Mouse (Mus musculus) G1E (cell line): ENCODE measurements around the gene Fbxo47. TPM values are rescaled to one million over a fixed set of nuclear protein-coding genes. Genes with fewer than 3 reads are reported as not detected.

ENCODE experiments used
- ATAC-seq: 2 replicates; pipeline ENCODE4 v1.8.0; 2016; ENCODE audit warnings: mild to moderate bottlenecking; ENCODE audit not compliant: insufficient number of reproducible peaks, poor library complexity, low FRiP score, severe bottlenecking; ENCODE audit errors: extremely low read depth
- DNase-seq: peaks from one replicate; pipeline ENCODE4 v3.0.0; 2012; ENCODE audit warnings: low spot score
- H3K27me3 ChIP-seq: 2 replicates; pipeline ENCODE4 v1.6.1; 2012; ENCODE audit warnings: mild to moderate bottlenecking, low read length, inconsistent platforms; ENCODE audit not compliant: insufficient read depth
- H3K36me3 ChIP-seq: replicated peaks from 2 replicates; pipeline ENCODE3; 2012; ENCODE audit warnings: mild to moderate bottlenecking, inconsistent platforms
- H3K4me1 ChIP-seq: 2 replicates; pipeline ENCODE4 v1.6.1; 2012; ENCODE audit warnings: low read depth, low read length, inconsistent platforms, mixed read lengths; ENCODE audit not compliant: insufficient read depth
- H3K4me3 ChIP-seq: 2 replicates; pipeline ENCODE4 v1.5.1; 2012; ENCODE audit warnings: low read depth, mild to moderate bottlenecking, inconsistent platforms, low read length, moderate library complexity, mixed read lengths
- H3K9me3 ChIP-seq: replicated peaks from 2 replicates; pipeline ENCODE4 v1.6.1; 2012; ENCODE audit warnings: inconsistent platforms
- CTCF ChIP-seq: IDR thresholded peaks from 2 replicates; pipeline ENCODE4 v1.5.1; 2012; ENCODE audit warnings: low read depth, low read length, inconsistent platforms, mixed read lengths
- GATA1 ChIP-seq: IDR thresholded peaks from 2 replicates; pipeline ENCODE4 v1.6.1; 2012; ENCODE audit warnings: borderline replicate concordance, low read length, inconsistent platforms, mixed read lengths
- GATA2 ChIP-seq: IDR thresholded peaks from 2 replicates; pipeline ENCODE4 v1.6.1; 2012; ENCODE audit warnings: low read depth, low read length, inconsistent platforms, borderline replicate concordance
- POLR2AphosphoS5 ChIP-seq: IDR thresholded peaks from 2 replicates; pipeline ENCODE4 v1.6.1; 2012; ENCODE audit warnings: low read depth, low read length, inconsistent platforms; ENCODE audit not compliant: insufficient replicate concordance
- TAL1 ChIP-seq: conservative IDR thresholded peaks from 2 replicates; pipeline ENCODE4 v1.6.1; 2012; ENCODE audit warnings: low read depth, low read length, inconsistent platforms, mixed read lengths
- polyA plus RNA-seq: library from polyadenylated mRNA; stranded (reverse); fragments of >175 nt; gene quantifications from 2 replicates; pipeline ENCODE4 v1.2.3, GENCODE M21; 2012
- total RNA-seq, 2 experiments: library from RNA; stranded (forward) in 1 of 2; stranded (reverse) in 1 of 2; fragments of 200-1000 nt in 1 of 2; fragments of >200 nt in 1 of 2; fragmentation: Nextera tagmentation in 1 of 2; gene quantifications; 2 replicates each; pipeline ENCODE4 v1.2.3; 2014 to 2017

The Fbxo47 gene
- total and polyA plus RNA-seq, 3 experiments, result 0.55 to 1.9 TPM; not detected in 1

DNA sequence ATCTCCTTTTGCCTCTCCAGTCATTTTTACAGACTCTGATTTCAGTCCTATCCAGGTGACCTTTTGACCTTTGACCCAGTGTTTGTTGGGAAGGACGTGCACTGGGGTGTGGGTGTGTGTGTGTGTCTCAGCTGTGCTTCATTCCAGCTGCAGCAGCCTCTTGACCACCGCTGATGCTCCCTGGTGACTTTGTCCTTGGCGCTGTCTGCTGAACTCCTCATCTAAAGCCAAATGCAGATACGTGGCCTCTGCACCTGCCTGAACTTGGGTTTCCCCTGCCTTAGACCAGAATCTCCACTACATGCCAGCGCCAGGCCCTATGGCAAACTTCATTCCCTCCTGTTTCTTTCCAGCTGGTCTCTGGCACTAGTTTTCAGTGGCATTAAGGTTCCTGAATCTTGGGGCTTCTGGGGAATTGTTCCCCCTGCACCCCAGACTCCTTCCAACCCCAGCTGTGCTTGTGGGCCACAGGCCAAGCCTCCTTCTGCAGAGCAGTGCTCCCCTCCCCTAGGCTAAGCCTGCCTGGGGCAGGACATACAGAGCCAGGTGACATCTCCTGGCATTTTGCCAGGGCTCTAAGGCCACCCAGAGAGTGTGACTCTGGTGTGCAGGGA is 75.2 kb downstream of the Fbxo47 start:
- DNase-seq (no peak), ATAC-seq (no peak)
- H3K4me3 ChIP-seq, result no peak overlapping the region
- TF ChIP-seq CTCF (no peak), GATA2 (no peak), TAL1 (no peak), GATA1 (no peak), POLR2AphosphoS5 (no peak)
- H3K4me1 ChIP-seq, result peaks cover 55% of the 10 kb centered on the region
- no peaks in the 10 kb centered on the region for H3K27me3 ChIP-seq
- no peaks in the 10 kb centered on the region for H3K9me3 ChIP-seq
- peaks cover 85% of the 10 kb centered on the region for H3K36me3 ChIP-seq

GRCm38 (mm10) chr11:97808093-97808492 is 75.9 kb downstream of the Fbxo47 start:
- no peaks in the 10 kb centered on the region for H3K27me3 ChIP-seq
- no peaks in the 10 kb centered on the region for H3K9me3 ChIP-seq
- no peak overlapping the region for H3K4me3 ChIP-seq
- TF ChIP-seq GATA1 (no peak), GATA2 (no peak), TAL1 (no peak), POLR2AphosphoS5 (no peak), CTCF (no peak)
- H3K36me3 ChIP-seq, result peaks cover 81% of the 10 kb centered on the region
- ATAC-seq (no peak), DNase-seq (no peak)
- peaks cover 54% of the 10 kb centered on the region for H3K4me1 ChIP-seq

DNA sequence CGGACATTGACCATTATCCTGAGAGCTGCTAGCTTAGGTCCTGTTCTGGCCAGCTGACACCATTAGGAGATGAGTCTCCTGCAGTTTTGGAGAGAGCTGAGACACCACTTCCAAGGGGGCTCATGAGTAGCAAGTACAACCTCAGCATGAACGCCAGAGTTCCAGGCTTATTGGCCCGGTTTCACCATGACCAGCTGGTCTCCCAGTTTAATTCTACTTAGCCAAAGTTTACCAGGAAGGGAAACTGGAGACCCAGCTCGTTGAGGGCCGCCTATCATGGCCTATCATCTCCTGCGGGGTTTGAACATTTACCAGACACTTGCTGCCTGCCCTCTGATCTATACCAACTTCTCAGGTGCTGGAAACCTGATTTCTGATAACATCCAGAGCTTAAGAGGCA is 76.3 kb downstream of the Fbxo47 start:
- no peak for TF ChIP-seq POLR2AphosphoS5
- no peak for TF ChIP-seq CTCF
- TF ChIP-seq TAL1, result no peak
- no peak for TF ChIP-seq GATA2
- no peak for TF ChIP-seq GATA1
- Histone ChIP-seq H3K4me1 (peaks cover 50% of the 10 kb centered on the region), H3K4me3 (no peak overlapping the region), H3K36me3 (peaks cover 76% of the 10 kb centered on the region), H3K27me3 (no peaks in the 10 kb centered on the region), H3K9me3 (no peaks in the 10 kb centered on the region)
- ATAC-seq (no peak), DNase-seq (no peak)

DNA sequence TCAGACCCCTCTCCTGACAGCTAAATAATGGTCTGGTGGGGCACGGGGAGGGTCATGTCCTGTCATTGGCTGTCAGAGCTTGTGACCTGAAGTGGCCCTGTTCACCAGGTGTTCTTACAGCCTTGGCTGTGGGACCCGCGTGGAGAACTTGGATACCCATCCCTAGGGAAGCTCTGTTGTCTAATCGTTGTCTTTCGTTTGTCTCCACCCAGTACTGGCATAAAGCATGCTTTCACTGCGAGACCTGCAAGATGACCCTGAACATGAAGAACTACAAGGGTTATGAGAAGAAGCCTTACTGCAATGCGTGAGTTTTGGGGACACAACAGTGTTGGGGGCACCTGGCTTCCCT is 77.4 kb downstream of the Fbxo47 start:
- TF ChIP-seq GATA1 (no peak), TAL1 (no peak), GATA2 (no peak), CTCF (no peak), POLR2AphosphoS5 (no peak)
- H3K4me1 ChIP-seq, result peaks cover 56% of the 10 kb centered on the region

DNA sequence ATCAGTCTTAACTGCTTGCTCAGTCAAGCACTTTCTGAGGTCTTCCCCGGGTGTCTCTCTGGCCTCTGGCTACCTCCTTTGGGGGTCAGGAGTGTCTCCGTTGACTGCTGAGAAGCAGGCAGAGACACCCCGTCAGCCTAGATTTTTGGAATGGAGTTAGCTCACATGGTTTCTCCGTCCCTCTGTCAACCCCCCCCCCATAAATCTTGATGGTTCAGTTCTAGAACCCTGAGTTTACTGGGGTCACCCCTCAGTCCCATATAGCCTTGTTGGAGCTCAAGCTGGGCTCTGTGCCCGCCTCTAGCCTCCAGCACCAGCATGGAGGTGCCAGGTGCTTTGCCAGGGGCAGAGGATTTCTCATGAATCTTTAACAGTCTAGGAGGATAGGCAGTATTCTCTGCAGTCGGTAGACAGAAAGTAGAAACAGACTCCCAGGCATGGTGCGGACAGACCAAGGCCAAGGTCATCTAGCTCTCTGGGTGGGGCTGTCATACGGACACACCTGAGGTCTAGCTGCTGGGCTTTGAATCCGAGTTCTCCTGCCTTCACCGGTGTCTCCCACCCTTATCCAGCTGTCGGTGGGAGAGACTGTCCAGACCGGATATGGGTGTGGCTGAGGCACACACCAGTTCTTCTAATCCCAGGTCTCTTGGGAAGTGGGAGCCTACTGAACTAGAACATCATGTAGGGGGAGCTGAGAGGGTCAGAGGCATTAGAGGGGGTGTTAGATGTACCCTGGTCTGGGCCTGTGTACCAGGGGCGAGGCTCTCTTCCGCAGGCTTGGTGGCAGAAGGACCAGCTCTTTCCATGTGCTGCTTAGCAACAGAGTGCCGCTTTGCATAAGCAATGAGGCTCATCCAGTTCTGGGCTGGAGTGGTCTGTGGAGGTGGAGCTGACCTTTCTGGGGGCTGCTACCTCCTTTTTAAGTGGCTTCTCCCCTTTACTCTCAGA is 78.0 kb downstream of the Fbxo47 start:
- TF ChIP-seq GATA2 (no peak), POLR2AphosphoS5 (no peak), CTCF (no peak), GATA1 (no peak), TAL1 (no peak)
- Histone ChIP-seq H3K36me3 (peaks cover 69% of the 10 kb centered on the region), H3K4me1 (peaks cover 59% of the 10 kb centered on the region), H3K27me3 (no peaks in the 10 kb centered on the region), H3K9me3 (no peaks in the 10 kb centered on the region), H3K4me3 (no peak overlapping the region)
- DNase-seq (no peak), ATAC-seq (no peak)

More for the DNA sequence above, 77.4 kb downstream of the Fbxo47 start:
- Histone ChIP-seq H3K36me3 (peaks cover 74% of the 10 kb centered on the region), H3K9me3 (no peaks in the 10 kb centered on the region), H3K4me3 (no peak overlapping the region), H3K27me3 (no peaks in the 10 kb centered on the region)
- DNase-seq (no peak), ATAC-seq (no peak)

DNA sequence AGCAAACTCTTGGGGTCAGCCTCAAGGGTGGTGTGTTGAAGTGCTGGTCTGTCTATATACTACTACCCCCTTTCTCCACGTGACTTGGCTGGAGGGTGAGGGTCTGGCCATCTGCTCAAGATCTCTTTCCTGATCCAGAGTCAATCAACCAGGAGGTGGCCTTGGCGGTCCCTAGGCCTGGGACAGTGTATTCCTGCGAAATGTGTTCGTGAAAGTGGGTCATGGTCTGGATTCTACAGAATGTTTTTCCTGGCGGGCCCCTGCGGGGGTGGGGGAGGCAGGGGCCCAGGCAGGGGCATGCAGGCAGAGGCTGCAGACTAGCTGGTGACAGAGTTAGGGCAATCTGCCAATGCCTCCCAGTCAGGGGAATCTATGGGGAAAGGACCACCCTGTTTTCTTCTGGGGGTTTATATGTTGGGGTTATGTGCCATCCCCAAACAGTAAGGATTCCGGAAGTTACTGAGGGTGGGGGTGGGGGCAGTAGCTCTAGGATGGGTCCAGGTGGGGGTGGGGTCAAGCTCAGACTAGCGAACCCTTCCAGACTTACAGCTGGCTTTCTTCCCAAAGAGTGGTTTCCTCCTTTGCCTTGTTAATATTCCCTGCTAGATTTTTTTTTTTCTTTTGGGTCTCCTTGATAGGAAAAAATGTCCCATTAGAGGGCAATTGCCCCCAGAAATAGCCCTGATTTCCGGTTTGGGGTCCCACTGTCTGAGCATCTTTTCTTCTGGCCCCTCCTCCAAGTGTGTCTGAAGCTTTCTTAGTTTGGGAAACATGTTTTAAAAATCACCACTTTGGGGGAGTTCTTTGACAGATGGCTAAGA is 78.9 kb downstream of the Fbxo47 start:
- Histone ChIP-seq H3K27me3 (no peaks in the 10 kb centered on the region), H3K4me3 (peak overlapping the region; percentile 47; the same call in 1 of the 2 replicates), H3K4me1 (peaks cover 57% of the 10 kb centered on the region), H3K9me3 (no peaks in the 10 kb centered on the region), H3K36me3 (peaks cover 62% of the 10 kb centered on the region)
- DNase-seq, result no peak
- ATAC-seq, result no peak
- TF ChIP-seq TAL1 (no peak), GATA2 (no peak), POLR2AphosphoS5 (no peak), CTCF (no peak), GATA1 (no peak)
